Mouse (Mus musculus): Measurements from ENCODE around the gene Apbb2. TPM values are rescaled to one million over a fixed set of nuclear protein-coding genes. Genes with fewer than 3 reads are reported as not detected.
A peak's percentile ranks its signal among the peaks of the same experiment; 100 is the strongest.

The Apbb2 gene
- polyA plus RNA-seq, 1 experiment: 19.1 TPM

DNA sequence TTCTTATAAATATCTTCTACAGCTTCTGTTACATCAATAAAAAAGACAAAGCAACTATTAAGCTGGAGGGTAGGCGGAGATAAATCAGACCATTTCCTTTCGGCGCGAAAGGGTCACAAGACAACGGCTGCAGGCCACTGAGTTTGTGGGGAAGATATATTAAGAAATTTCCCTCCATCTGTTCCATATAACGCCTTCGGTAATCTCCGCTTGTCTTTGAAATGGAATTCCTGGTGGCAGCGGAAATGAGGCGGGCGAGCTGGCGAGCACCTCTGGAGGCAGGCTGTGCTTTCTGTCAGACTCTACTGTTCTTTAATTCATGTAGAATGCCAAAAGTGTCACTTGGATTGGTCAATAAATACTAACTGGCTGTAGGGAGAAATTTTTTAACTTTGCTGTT, 267.5 kb downstream of the Apbb2 start:
- no peaks in the 10 kb centered on the region for H3K79me2 ChIP-seq (ENCODE audit: control insufficient read depth, insufficient read depth)
- H3K27me3 ChIP-seq (ENCODE audit: control insufficient read depth, insufficient read depth, insufficient read length): no peaks in the 10 kb centered on the region
- no peak overlapping the region for H3ac ChIP-seq (ENCODE audit: control insufficient read depth, insufficient read length)
- H3K36me3 ChIP-seq (ENCODE audit: control insufficient read depth, insufficient read depth): peaks cover 18% of the 10 kb centered on the region
- no peak overlapping the region for H3K4me2 ChIP-seq (ENCODE audit: low read depth)
- no peak overlapping the region for H3K4me3 ChIP-seq
- no peak for TF ChIP-seq SRF (IDR thresholded peaks at IDR 0.05; ENCODE audit: control insufficient read depth, insufficient read length, low read depth)
- TF ChIP-seq POLR2AphosphoS2 (IDR thresholded peaks at IDR 0.05; ENCODE audit: insufficient read length, low read depth): no peak
- no peak for TF ChIP-seq E2F4 (IDR thresholded peaks at IDR 0.05; ENCODE audit: insufficient read depth)
- no peak for TF ChIP-seq TCF12 (IDR thresholded peaks at IDR 0.05; ENCODE audit: insufficient read depth, poor library complexity, severe bottlenecking)
- TF ChIP-seq POLR2A (IDR thresholded peaks at IDR 0.05; ENCODE audit: insufficient read length, low read depth): no peak
- no peak for TF ChIP-seq MAX (IDR thresholded peaks at IDR 0.05; ENCODE audit: low read depth)
- no peak for TF ChIP-seq TCF3 (IDR thresholded peaks at IDR 0.05; ENCODE audit: insufficient read length, low read depth)
- TF ChIP-seq MYOD1 (IDR thresholded peaks at IDR 0.05; ENCODE audit: control insufficient read depth in 1 of 3, insufficient read length in 2 of 3, low read depth in 2 of 3): no peak
- no peak for TF ChIP-seq CEBPB (IDR thresholded peaks at IDR 0.05; ENCODE audit: insufficient read depth, poor library complexity, severe bottlenecking)
- TF ChIP-seq REST (IDR thresholded peaks at IDR 0.05; ENCODE audit: insufficient read depth, insufficient read length): no peak
- TF ChIP-seq MYOG (IDR thresholded peaks at IDR 0.05; ENCODE audit: control insufficient read depth in 1 of 3, insufficient read depth in 1 of 3, insufficient read length in 2 of 3, low read depth in 2 of 3): no peak
- TF ChIP-seq USF1 (IDR thresholded peaks at IDR 0.05; ENCODE audit: low read depth): no peak

DNA sequence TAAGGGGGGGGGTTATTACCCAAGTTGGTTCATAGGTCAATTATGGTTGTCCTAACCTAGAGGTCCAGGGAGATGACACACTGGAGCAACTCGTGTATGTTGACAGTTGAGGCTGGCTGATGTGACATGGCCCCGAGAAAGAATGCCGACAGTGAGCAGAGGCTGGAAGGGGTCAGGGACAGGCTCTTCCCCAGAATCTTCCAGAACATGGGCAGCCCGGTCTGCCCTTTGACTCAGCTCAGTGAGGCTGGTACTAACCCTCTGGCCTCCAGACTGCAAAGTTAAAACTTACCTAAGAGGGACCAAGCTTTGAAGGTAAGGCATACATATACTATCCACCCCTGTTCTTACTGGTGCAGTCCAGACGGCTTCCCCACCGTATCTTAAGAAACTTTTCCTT, 268.0 kb downstream of the Apbb2 start:
- H3ac ChIP-seq (ENCODE audit: control insufficient read depth, insufficient read length): no peak overlapping the region
- no peak for TF ChIP-seq POLR2AphosphoS2 (IDR thresholded peaks at IDR 0.05; ENCODE audit: insufficient read length, low read depth)
- no peak for TF ChIP-seq E2F4 (IDR thresholded peaks at IDR 0.05; ENCODE audit: insufficient read depth)
- TF ChIP-seq USF1 (IDR thresholded peaks at IDR 0.05; ENCODE audit: low read depth): no peak
- no peak overlapping the region for H3K4me3 ChIP-seq
- H3K36me3 ChIP-seq (ENCODE audit: control insufficient read depth, insufficient read depth): peaks cover 13% of the 10 kb centered on the region
- no peak overlapping the region for H3K4me2 ChIP-seq (ENCODE audit: low read depth)
- H3K79me2 ChIP-seq (ENCODE audit: control insufficient read depth, insufficient read depth): no peaks in the 10 kb centered on the region
- H3K27me3 ChIP-seq (ENCODE audit: control insufficient read depth, insufficient read depth, insufficient read length): no peaks in the 10 kb centered on the region

DNA sequence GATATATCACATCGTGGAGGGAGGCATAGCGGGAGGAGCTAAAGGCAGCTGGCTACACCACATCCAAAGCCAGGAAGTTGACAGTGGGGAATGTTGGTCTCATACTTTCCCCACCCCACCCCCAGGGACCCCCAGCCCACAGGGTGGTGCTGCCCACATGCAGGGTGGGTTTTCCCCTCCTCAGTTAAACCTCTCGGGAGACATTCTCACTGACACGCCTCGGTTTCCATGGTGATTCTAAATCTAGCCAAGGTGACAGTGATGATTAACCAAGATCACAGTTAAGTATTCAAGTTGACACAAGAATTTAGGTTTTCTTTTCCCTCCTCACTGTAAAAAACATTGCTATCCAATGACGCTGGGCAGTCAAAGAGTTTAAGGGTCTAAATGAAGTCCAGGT, 270.2 kb downstream of the Apbb2 start:
- H3ac ChIP-seq (ENCODE audit: control insufficient read depth, insufficient read length): no peak overlapping the region
- H3K36me3 ChIP-seq (ENCODE audit: control insufficient read depth, insufficient read depth): peaks cover 9% of the 10 kb centered on the region
- TF ChIP-seq SRF (IDR thresholded peaks at IDR 0.05; ENCODE audit: control insufficient read depth, insufficient read length, low read depth) (no peak), MYOG (IDR thresholded peaks at IDR 0.05; ENCODE audit: control insufficient read depth in 1 of 3, insufficient read depth in 1 of 3, insufficient read length in 2 of 3, low read depth in 2 of 3) (no peak), CEBPB (IDR thresholded peaks at IDR 0.05; ENCODE audit: insufficient read depth, poor library complexity, severe bottlenecking) (no peak), TCF12 (IDR thresholded peaks at IDR 0.05; ENCODE audit: insufficient read depth, poor library complexity, severe bottlenecking) (no peak), POLR2A (IDR thresholded peaks at IDR 0.05; ENCODE audit: insufficient read length, low read depth) (no peak)

DNA sequence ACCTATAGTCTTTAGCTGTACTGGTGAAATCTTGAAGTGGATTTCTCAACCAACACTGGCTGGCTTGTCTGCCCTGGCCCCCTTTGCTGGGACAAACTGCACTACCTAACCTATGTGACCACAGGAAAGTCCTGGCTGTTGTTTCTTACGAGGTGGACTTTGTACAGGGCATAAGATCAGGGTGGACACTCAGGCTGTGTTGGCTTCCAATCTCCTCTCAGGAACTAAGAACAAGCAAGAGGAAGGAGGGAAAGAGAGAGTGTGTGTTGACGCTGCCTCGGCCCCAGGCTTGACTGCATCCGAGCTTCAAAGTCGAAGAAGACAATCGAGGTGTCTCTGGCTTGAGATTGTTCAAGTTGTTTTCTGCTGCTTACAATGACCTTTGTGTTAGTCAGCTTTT, 271.8 kb downstream of the Apbb2 start:
- no peak overlapping the region for H3ac ChIP-seq (ENCODE audit: control insufficient read depth, insufficient read length)
- H3K4me3 ChIP-seq: no peak overlapping the region
- peaks cover 4% of the 10 kb centered on the region for H3K36me3 ChIP-seq (ENCODE audit: control insufficient read depth, insufficient read depth)
- no peak overlapping the region for H3K4me2 ChIP-seq (ENCODE audit: low read depth)
- TF ChIP-seq MYOD1 (IDR thresholded peaks at IDR 0.05; ENCODE audit: control insufficient read depth in 1 of 3, insufficient read length in 2 of 3, low read depth in 2 of 3) (no peak), MYOG (IDR thresholded peaks at IDR 0.05; ENCODE audit: control insufficient read depth in 1 of 3, insufficient read depth in 1 of 3, insufficient read length in 2 of 3, low read depth in 2 of 3) (no peak), USF1 (IDR thresholded peaks at IDR 0.05; ENCODE audit: low read depth) (no peak), CEBPB (IDR thresholded peaks at IDR 0.05; ENCODE audit: insufficient read depth, poor library complexity, severe bottlenecking) (no peak), REST (IDR thresholded peaks at IDR 0.05; ENCODE audit: insufficient read depth, insufficient read length) (no peak)
- peaks cover 4% of the 10 kb centered on the region for H3K79me2 ChIP-seq (ENCODE audit: control insufficient read depth, insufficient read depth)
- no peaks in the 10 kb centered on the region for H3K27me3 ChIP-seq (ENCODE audit: control insufficient read depth, insufficient read depth, insufficient read length)

More for the DNA sequence above, 270.2 kb downstream of the Apbb2 start:
- H3K4me3 ChIP-seq: no peak overlapping the region
- H3K79me2 ChIP-seq (ENCODE audit: control insufficient read depth, insufficient read depth): peaks cover 3% of the 10 kb centered on the region
- no peaks in the 10 kb centered on the region for H3K27me3 ChIP-seq (ENCODE audit: control insufficient read depth, insufficient read depth, insufficient read length)
- no peak overlapping the region for H3K4me2 ChIP-seq (ENCODE audit: low read depth)

DNA sequence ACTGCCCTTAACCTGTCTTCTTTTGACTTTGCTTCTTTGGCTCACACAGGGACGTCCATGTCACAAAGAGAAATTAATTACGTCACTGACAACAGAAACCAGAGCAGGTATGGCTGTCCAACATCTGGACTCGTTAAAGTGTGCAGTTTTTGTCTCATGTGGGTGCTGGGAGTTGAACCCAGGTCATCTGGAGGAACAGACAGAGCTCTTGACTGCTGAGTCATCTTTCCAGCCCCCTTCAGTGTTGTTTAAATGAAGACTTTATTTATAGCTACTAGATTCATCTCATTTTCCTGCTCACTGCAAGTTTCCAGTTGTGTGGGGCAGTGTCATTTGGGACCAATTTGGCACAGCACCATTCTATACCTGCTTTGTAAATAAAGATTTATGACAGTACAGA, 273.4 kb downstream of the Apbb2 start:
- Histone ChIP-seq H3K4me2 (ENCODE audit: low read depth) (peak overlapping the region; percentile 1), H3K27me3 (ENCODE audit: control insufficient read depth, insufficient read depth, insufficient read length) (no peaks in the 10 kb centered on the region), H3ac (ENCODE audit: control insufficient read depth, insufficient read length) (no peak overlapping the region), H3K79me2 (ENCODE audit: control insufficient read depth, insufficient read depth) (peaks cover 4% of the 10 kb centered on the region), H3K4me3 (no peak overlapping the region), H3K36me3 (ENCODE audit: control insufficient read depth, insufficient read depth) (peaks cover 4% of the 10 kb centered on the region)
- TF ChIP-seq POLR2AphosphoS2 (IDR thresholded peaks at IDR 0.05; ENCODE audit: insufficient read length, low read depth): no peak
- no peak for TF ChIP-seq SRF (IDR thresholded peaks at IDR 0.05; ENCODE audit: control insufficient read depth, insufficient read length, low read depth)
- TF ChIP-seq MAX (IDR thresholded peaks at IDR 0.05; ENCODE audit: low read depth): no peak
- no peak for TF ChIP-seq TCF3 (IDR thresholded peaks at IDR 0.05; ENCODE audit: insufficient read length, low read depth)
- no peak for TF ChIP-seq MYOG (IDR thresholded peaks at IDR 0.05; ENCODE audit: control insufficient read depth in 1 of 3, insufficient read depth in 1 of 3, insufficient read length in 2 of 3, low read depth in 2 of 3)
- no peak for TF ChIP-seq MYOD1 (IDR thresholded peaks at IDR 0.05; ENCODE audit: control insufficient read depth in 1 of 3, insufficient read length in 2 of 3, low read depth in 2 of 3)
- no peak for TF ChIP-seq USF1 (IDR thresholded peaks at IDR 0.05; ENCODE audit: low read depth)
- no peak for TF ChIP-seq E2F4 (IDR thresholded peaks at IDR 0.05; ENCODE audit: insufficient read depth)
- no peak for TF ChIP-seq POLR2A (IDR thresholded peaks at IDR 0.05; ENCODE audit: insufficient read length, low read depth)
- no peak for TF ChIP-seq CEBPB (IDR thresholded peaks at IDR 0.05; ENCODE audit: insufficient read depth, poor library complexity, severe bottlenecking)
- TF ChIP-seq REST (IDR thresholded peaks at IDR 0.05; ENCODE audit: insufficient read depth, insufficient read length): no peak
- TF ChIP-seq TCF12 (IDR thresholded peaks at IDR 0.05; ENCODE audit: insufficient read depth, poor library complexity, severe bottlenecking): no peak
